Mouse (Mus musculus) macrophage (primary cell): Measurements from ENCODE around the gene C3ar1. TPM values are rescaled to one million over a fixed set of nuclear protein-coding genes. Genes with fewer than 3 reads are reported as not detected.
A peak's percentile ranks its signal among the peaks of the same experiment; 100 is the strongest.

Experiments used
- H3K27ac ChIP-seq: fragments of 350-480 bp; formaldehyde crosslinking; 2 replicates; pipeline ENCODE4 v1.9.0; 2021
- H3K36me3 ChIP-seq: fragments of 350-480 bp; formaldehyde crosslinking; 2 replicates; pipeline ENCODE4 v1.9.0; 2021; ENCODE audit errors: inconsistent target
- H3K4me3 ChIP-seq: fragments of 350-480 bp; formaldehyde crosslinking; 2 replicates; pipeline ENCODE4 v1.9.0; 2021; ENCODE audit errors: inconsistent target
- H3K79me2 ChIP-seq: fragments of 350-480 bp; formaldehyde crosslinking; 2 replicates; pipeline ENCODE4 v1.9.0; 2021; ENCODE audit errors: inconsistent target
- WGBS: methylation state at CpG from one replicate; pipeline ENCODE4 v1.1.7; 2026; ENCODE audit warnings: inconsistent platforms; ENCODE audit not compliant: missing documents; 5-methylcytosine and 5-hydroxymethylcytosine counted together
- polyA plus RNA-seq: library from polyadenylated mRNA; stranded (reverse); fragments of 250-400 nt; gene quantifications from 3 replicates; pipeline ENCODE4 v1.2.4, GENCODE M21; 2018; ENCODE audit warnings: inconsistent platforms

The C3ar1 gene
- polyA plus RNA-seq, 1 experiment from 2014 or later, result 857 TPM

- Histone ChIP-seq H3K4me3 (no peak overlapping the region), H3K79me2 (peaks cover 8% of the 10 kb centered on the region; the same call in 1 of the 2 replicates), H3K36me3 (no peaks in the 10 kb centered on the region), H3K27ac (peak overlapping the region; percentile 95)
- WGBS, result 62% methylated on average over 6 of the region's 6 CpGs
These were observed 6.5 kb upstream of the C3ar1 start for GRCm38 (mm10) chr6:122862434-122862833.

- 65% methylated on average over 11 of the region's 12 CpGs for WGBS
- peak overlapping the region; percentile 99 for H3K27ac ChIP-seq
- H3K4me3 ChIP-seq, result peak overlapping the region; percentile 76
These were observed 1.4 kb downstream of the C3ar1 start for GRCm38 (mm10) chr6:122854552-122854951.

DNA sequence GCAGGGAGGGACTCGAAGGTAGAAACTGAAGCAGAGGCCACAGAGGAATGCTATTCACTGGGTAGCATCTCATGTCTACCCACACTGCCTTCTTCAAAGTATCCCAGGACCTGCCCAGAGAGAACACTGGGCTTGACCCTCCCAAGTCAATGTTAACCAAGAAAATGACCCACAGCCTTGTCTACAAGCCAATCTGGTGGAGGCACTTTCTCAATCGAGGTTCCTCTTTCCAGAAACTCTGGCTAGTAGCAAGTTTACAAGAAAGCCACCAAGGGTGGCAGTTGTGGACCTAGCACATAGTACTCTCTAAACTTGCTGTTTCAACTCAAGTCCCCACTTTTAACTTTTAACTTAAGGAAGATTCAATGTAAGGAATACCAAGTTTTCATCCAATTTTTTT lies 3.3 kb downstream of the C3ar1 start:
- peaks cover 87% of the 10 kb centered on the region for H3K79me2 ChIP-seq
- peaks cover 39% of the 10 kb centered on the region for H3K36me3 ChIP-seq
- WGBS, result 38% methylated on average over 2 of the region's 2 CpGs
- H3K4me3 ChIP-seq, result peak overlapping the region; percentile 76
- peak overlapping the region; percentile 99 for H3K27ac ChIP-seq

More at GRCm38 (mm10) chr6:122854552-122854951, 1.4 kb downstream of the C3ar1 start:
- H3K79me2 ChIP-seq, result peaks cover 79% of the 10 kb centered on the region
- H3K36me3 ChIP-seq, result peaks cover 24% of the 10 kb centered on the region

DNA sequence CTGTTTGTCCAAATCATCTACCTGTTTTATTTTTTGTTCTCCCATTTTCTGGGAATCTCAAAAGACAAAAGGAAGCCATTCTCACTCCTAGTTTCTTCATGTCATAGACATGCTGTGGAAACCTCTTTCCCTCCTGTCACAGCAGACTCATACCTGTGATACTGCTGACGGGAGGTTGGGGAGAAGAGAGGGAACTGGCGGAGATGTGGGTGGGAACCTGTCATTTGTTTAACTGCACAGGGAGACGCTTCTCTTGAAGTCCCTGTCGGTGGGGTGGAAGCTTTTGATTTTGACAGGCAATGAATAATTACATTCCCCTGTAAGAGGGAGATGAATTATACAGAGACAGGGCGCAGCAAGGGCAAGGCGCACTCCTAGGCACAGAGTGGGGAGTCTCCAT lies 12.2 kb downstream of the C3ar1 start:
- Histone ChIP-seq H3K27ac (no peak overlapping the region), H3K4me3 (no peak overlapping the region), H3K79me2 (peaks cover 5% of the 10 kb centered on the region; the same call in 1 of the 2 replicates), H3K36me3 (peaks cover 49% of the 10 kb centered on the region)
- WGBS, result 100% methylated on average over 4 of the region's 6 CpGs

GRCm38 (mm10) chr6:122837539-122837938 lies 18.4 kb downstream of the C3ar1 start:
- Histone ChIP-seq H3K4me3 (no peak overlapping the region), H3K36me3 (peaks cover 84% of the 10 kb centered on the region), H3K27ac (no peak overlapping the region), H3K79me2 (no peaks in the 10 kb centered on the region)
- 86% methylated on average over 5 of the region's 5 CpGs for WGBS

DNA sequence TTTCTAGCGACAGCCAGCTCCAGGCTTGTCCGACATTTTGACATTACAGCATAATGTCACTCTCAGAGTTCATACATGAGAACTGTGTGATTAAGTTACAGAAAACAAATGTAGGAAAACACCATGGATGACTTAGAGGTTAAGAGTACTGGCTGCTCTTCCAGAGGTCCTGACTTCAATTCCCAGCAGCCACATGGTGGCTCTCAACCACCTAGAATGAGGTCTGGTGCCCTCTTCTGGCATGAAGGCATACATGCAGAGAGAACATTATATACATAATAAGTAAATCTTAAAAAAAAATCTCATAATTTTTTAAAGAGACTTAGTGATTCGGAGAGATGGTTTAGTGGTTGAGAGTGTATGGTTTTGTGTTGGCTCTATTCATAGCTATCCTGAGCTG lies 19.0 kb downstream of the C3ar1 start:
- Histone ChIP-seq H3K27ac (no peak overlapping the region), H3K4me3 (no peak overlapping the region), H3K79me2 (no peaks in the 10 kb centered on the region), H3K36me3 (peaks cover 87% of the 10 kb centered on the region)
- WGBS, result 92% methylated on average over 3 of the region's 3 CpGs

GRCm38 (mm10) chr6:122834365-122834764 lies 21.6 kb downstream of the C3ar1 start:
- Histone ChIP-seq H3K79me2 (peaks cover 11% of the 10 kb centered on the region; the same call in 1 of the 2 replicates), H3K27ac (no peak overlapping the region), H3K4me3 (no peak overlapping the region), H3K36me3 (peaks cover 83% of the 10 kb centered on the region)
- 79% methylated on average over 4 of the region's 4 CpGs for whole genome bisulfite sequencing

GRCm38 (mm10) chr6:122832880-122833279 lies 23.1 kb downstream of the C3ar1 start:
- Histone ChIP-seq H3K4me3 (no peak overlapping the region), H3K27ac (no peak overlapping the region), H3K36me3 (peaks cover 81% of the 10 kb centered on the region), H3K79me2 (peaks cover 16% of the 10 kb centered on the region; the same call in 1 of the 2 replicates)
- WGBS, result 93% methylated on average over 7 of the region's 7 CpGs

DNA sequence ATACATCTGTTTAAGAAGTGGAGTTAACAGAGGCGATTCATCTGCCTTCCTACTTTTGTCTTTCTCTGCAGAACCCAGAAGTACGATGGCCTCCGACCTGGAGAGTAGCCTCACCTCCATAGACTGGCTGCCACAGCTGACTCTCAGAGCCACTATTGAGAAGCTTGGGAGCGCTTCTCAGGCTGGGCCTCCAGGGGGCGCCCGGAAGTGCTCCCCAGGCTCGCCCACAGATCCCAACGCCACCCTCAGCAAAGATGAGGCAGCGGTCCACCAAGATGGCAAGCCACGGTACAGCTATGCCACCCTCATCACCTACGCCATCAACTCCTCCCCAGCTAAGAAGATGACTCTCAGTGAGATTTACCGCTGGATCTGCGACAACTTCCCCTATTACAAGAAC lies 27.9 kb downstream of the C3ar1 start:
- WGBS, result 77% methylated on average over 12 of the region's 13 CpGs
- Histone ChIP-seq H3K27ac (no peak overlapping the region), H3K79me2 (peaks cover 63% of the 10 kb centered on the region), H3K4me3 (no peak overlapping the region), H3K36me3 (peaks cover 43% of the 10 kb centered on the region)

- Histone ChIP-seq H3K79me2 (peaks cover 83% of the 10 kb centered on the region), H3K4me3 (peak overlapping the region; percentile 10; the same call in 1 of the 2 replicates), H3K27ac (no peak overlapping the region), H3K36me3 (peaks cover 38% of the 10 kb centered on the region; the same call in 1 of the 2 replicates)
- WGBS, result 25% methylated on average over 22 of the region's 29 CpGs
These were observed 29.8 kb downstream of the C3ar1 start for GRCm38 (mm10) chr6:122825923-122826742.

DNA sequence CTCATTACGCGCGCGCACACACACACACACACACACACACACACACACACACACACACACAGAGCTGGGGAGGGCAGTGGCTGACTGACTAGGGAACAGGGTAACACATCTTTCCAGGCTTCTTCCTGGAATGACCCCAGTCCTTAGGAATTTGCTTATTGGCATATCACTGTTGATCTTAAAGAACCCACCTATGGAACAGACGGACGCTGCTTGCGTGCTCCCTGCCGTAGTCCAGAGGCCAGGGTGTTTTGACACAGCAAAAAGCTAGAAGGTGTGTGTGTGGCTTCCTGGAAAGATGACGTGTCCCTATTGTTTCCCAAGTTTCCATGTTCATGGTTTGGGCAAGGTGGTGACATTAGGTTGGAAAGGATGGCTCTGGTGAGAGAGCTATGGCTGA lies 30.8 kb downstream of the C3ar1 start:
- Histone ChIP-seq H3K79me2 (peaks cover 90% of the 10 kb centered on the region), H3K36me3 (peaks cover 28% of the 10 kb centered on the region; the same call in 1 of the 2 replicates), H3K27ac (no peak overlapping the region), H3K4me3 (no peak overlapping the region)
- 96% methylated on average over 9 of the region's 9 CpGs for WGBS

GRCm38 (mm10) chr6:122824086-122824485 lies 31.9 kb downstream of the C3ar1 start:
- WGBS, result 93% methylated on average over 10 of the region's 10 CpGs
- peaks cover 82% of the 10 kb centered on the region for H3K79me2 ChIP-seq
- no peak overlapping the region for H3K4me3 ChIP-seq
- H3K36me3 ChIP-seq, result peaks cover 17% of the 10 kb centered on the region; the same call in 1 of the 2 replicates
- H3K27ac ChIP-seq, result no peak overlapping the region

DNA sequence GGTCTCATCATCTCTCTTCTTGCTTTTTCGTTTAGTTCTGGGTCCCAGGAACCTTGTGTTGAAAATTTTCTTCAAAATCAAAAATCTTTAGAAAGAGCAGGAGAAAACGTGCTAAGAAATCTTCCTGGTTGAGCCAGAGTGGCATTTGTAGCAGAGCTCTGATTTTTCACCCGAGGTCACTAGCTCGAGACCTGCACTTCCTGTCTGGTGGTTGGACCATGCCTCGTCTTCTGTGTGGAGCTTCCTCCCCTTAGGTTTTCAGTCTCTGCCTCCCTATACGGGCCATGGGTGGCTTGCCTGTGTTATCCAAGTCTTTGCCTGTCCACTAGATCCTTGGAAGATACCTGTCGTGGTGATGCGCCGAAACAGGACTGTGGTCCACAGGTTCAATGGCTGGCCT lies 34.1 kb downstream of the C3ar1 start:
- no peak overlapping the region; the same call in 1 of the 2 replicates for H3K4me3 ChIP-seq
- H3K79me2 ChIP-seq, result peaks cover 68% of the 10 kb centered on the region
- no peak overlapping the region for H3K27ac ChIP-seq
- 0 out of 2 replicates have a peak, but pooled peaks cover 7% of the 10 kb centered on the region for H3K36me3 ChIP-seq
- WGBS, result 36% methylated on average over 7 of the region's 9 CpGs

DNA sequence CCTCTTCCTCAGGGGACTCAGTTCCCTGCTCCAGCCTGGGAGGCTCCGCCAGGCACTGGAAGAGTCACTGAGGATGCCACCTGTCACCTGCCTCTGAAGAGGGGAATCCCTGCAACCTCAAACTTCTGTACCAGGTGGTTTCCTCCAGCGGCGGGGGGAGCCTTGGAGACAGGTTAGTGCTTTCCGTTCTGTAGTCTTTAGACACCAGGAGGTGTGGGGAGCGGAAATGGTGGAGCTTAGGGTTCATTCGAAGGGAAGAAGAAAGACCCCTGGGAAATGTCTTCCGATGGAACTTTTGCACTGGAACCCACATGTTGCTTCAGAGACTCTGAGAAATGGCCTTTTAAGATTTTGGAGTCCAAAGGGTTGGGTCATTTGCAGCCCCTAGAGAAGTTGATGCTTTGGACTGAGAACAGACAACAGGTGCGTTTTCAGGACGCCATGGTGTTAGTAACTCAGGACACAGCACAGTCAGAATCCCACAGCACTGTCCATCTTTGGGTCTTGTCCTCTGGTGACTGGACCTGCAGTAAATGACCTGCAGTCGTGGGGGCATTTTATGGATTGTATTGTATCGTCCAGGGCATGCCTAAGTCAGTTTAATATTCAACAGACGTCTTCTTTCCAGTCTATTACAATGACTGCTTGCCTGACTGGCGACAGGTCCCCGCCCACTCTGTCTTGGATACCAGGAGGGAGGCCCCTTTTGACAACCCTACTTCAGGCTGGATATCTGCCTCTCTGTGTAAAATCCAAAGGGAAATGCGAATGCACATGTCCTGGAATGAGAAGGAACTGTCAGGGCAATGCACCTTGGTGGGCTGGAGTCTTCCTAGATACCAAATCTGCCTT lies 34.9 kb downstream of the C3ar1 start:
- WGBS, result 66% methylated on average over 15 of the region's 15 CpGs
- 0 out of 2 replicates have a peak, but pooled peaks cover 7% of the 10 kb centered on the region for H3K36me3 ChIP-seq
- peak overlapping the region; percentile 41; the same call in 1 of the 2 replicates for H3K27ac ChIP-seq
- H3K4me3 ChIP-seq, result peak overlapping the region; percentile 87
- peaks cover 60% of the 10 kb centered on the region for H3K79me2 ChIP-seq
